22 mouse cellular contexts compared by ENCODE assay signal in the genomic region with DNA sequence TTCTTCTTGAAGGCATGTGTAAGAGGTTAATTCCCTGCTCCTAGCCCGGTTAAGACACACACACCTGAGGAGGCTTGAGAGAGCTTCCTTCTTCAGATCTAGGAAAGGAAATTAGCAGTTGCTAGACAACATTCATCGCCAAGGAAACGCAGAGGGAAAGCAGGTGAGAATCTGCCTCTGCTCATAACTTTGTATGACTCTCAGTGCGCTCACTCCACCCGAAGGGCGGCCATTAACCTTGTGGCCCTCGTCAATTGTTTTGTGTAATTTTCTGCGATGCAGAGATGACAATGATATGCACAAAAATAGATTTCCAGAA.
DNase-seq lines count a peak whose midpoint lies in the region; ATAC-seq and TF ChIP-seq lines count a peak whose summit lies in the region.
"Had no signal": no experiment of that assay in that cellular context is flagged by ENCODE, and none has a peak within 500 bp of the region (broad histone marks: within the 10 kb centered on the region; RNA-seq: fewer than 3 reads in every experiment).

No protein-coding gene starts in this region.

- no peak overlapping the region for H3K9ac ChIP-seq in CH12.LX (ENCODE audit: insufficient read depth, low read depth)
- peak overlapping the region; percentile 13; the same call in 1 of the 2 replicates for H3K9ac ChIP-seq in ES-E14 (ENCODE audit: insufficient read depth, low read depth, low read length, poor library complexity, severe bottlenecking)
- no peak overlapping the region for H3K9ac ChIP-seq in midbrain, embryonic 15.5 days
- H3K9ac ChIP-seq: limb, embryonic 13.5 days; liver, embryonic 13.5 days; neural tube, embryonic 12.5 days had no signal

- H3K4me1 ChIP-seq in CH12.LX (ENCODE audit: control insufficient read depth in 1 of 2, insufficient read depth in 2 of 2) (peaks cover 8 to 27% of the 10 kb centered on the region in 2 experiments), ES-E14 (ENCODE audit: control insufficient read depth in 2 of 2, insufficient read depth in 2 of 2, low read length in 2 of 2, poor library complexity in 1 of 2) (peaks cover 5 to 9% of the 10 kb centered on the region in 2 experiments; a peak in 3 of 4 replicates)
- H3K4me1 ChIP-seq in midbrain, embryonic 15.5 days = peaks cover 12% of the 10 kb centered on the region

- no peak for TF ChIP-seq EP300 in CH12.LX (IDR thresholded peaks at IDR 0.05; ENCODE audit: low read length)

- ATAC-seq in midbrain, embryonic 15.5 days (replicated peaks) = peak; percentile 3; the same call in 1 of the 2 replicates
- ATAC-seq: hindbrain, embryonic 16.5 days; intestine, postnatal 0 days had no signal

- H3K36me3 ChIP-seq in CH12.LX (replicated peaks in 1 of 2; ENCODE audit: control insufficient read depth in 1 of 2, insufficient read depth in 1 of 2, low read length in 1 of 2) (no peaks in the 10 kb centered on the region), ES-E14 (ENCODE audit: control insufficient read depth, insufficient read depth, low read length, poor library complexity, severe bottlenecking) (no peaks in the 10 kb centered on the region)
- H3K36me3 ChIP-seq in midbrain, embryonic 15.5 days (replicated peaks) = no peaks in the 10 kb centered on the region
- H3K36me3 ChIP-seq: heart, embryonic 10.5 days; limb, embryonic 13.5 days; liver, embryonic 13.5 days; neural tube, embryonic 12.5 days had no signal

- dilution Hi-C loops in CH12.LX (cut with MboI; ENCODE audit: extremely low pct_ligation_motif_present, extremely low pct_unique_long_range_greater_than_20kb, low sequenced_read_pairs) = no loop called here

- TF ChIP-seq RAD21 in CH12.LX (IDR thresholded peaks at IDR 0.05; ENCODE audit: low read depth, low read length) = no peak

- in situ Hi-C loops in CH12.LX (cut with MboI; ENCODE audit: low pct_ligation_motif_present, low pct_unique_long_range_greater_than_20kb, low sequenced_read_pairs) (no loop called here), ES-E14 (cut with MboI; ENCODE audit: low sequenced_read_pairs in 2 of 2, unreplicated experiment in 2 of 2) (no loop called here)

- WGBS in midbrain, embryonic 15.5 days = 69% methylated on average over 8 of the region's 8 CpGs

- no peak for TF ChIP-seq CTCF in CH12.LX (conservative IDR thresholded peaks at IDR 0.05 in 1 of 2, IDR thresholded peaks at IDR 0.05 in 1 of 2; ENCODE audit: low read depth in 2 of 2, low read length in 2 of 2)

- H3K79me2 ChIP-seq in CH12.LX (replicated peaks; ENCODE audit: control insufficient read depth, extremely low read depth, insufficient read depth, poor library complexity, severe bottlenecking) = no peaks in the 10 kb centered on the region

- H3K9me3 ChIP-seq in CH12.LX (replicated peaks; ENCODE audit: low read length) (no peaks in the 10 kb centered on the region), ES-E14 (ENCODE audit: control insufficient read depth, insufficient read depth, low read depth, low read length) (no peaks in the 10 kb centered on the region)
- H3K9me3 ChIP-seq in midbrain, embryonic 15.5 days = no peaks in the 10 kb centered on the region
- H3K9me3 ChIP-seq: heart, embryonic 10.5 days; limb, embryonic 13.5 days; liver, embryonic 13.5 days; neural tube, embryonic 12.5 days had no signal

- DNase-seq in heart, adult 11 months = peak; percentile 55
- DNase-seq in heart, postnatal 4 days = no peak
- DNase-seq in CH12.LX (ENCODE audit: extremely low read depth) = no peak
- no peak for DNase-seq in ES-E14 (ENCODE audit: low read depth, low spot score)
- no peak for DNase-seq in thymus, postnatal 14 days
- DNase-seq in heart, adult 9 months (ENCODE audit: low spot score in 2 of 2) = no peak
- DNase-seq: B cell, adult 2 months; cerebellum, adult 11-12 months; cerebellum, postnatal 10 days; gastrocnemius, postnatal 36 days; lung, adult 2 months; lung, postnatal 14 days; right cerebral cortex, adult 18-20 months; right cerebral cortex, postnatal 4 days; thymus, postnatal 25 days had no signal

- TF ChIP-seq POLR2A in CH12.LX (IDR thresholded peaks at IDR 0.05; ENCODE audit: low read depth, low read length) = no peak

- no peak overlapping the region for H3K27ac ChIP-seq in CH12.LX (ENCODE audit: insufficient read depth, low read depth)
- H3K27ac ChIP-seq in ES-E14 (ENCODE audit: insufficient read depth, low read depth, low read length, poor library complexity, severe bottlenecking) = no peak overlapping the region; the same call in 1 of the 2 replicates
- no peak overlapping the region for H3K27ac ChIP-seq in midbrain, embryonic 15.5 days
- H3K27ac ChIP-seq: heart, embryonic 10.5 days; limb, embryonic 13.5 days; liver, embryonic 13.5 days; neural tube, embryonic 12.5 days had no signal

- no peaks in the 10 kb centered on the region for H3K27me3 ChIP-seq in CH12.LX (replicated peaks)
- no peaks in the 10 kb centered on the region for H3K27me3 ChIP-seq in midbrain, embryonic 15.5 days (replicated peaks)
- H3K27me3 ChIP-seq: limb, embryonic 13.5 days; liver, embryonic 13.5 days; neural tube, embryonic 12.5 days had no signal

- H3K4me3 ChIP-seq in CH12.LX (replicated peaks in 1 of 3; ENCODE audit: low read depth in 2 of 3, low read length in 2 of 3, poor library complexity in 1 of 3) = no peak overlapping the region
- peak overlapping the region in 1 of 2 experiments; percentile 6; a peak in 2 of 4 replicates for H3K4me3 ChIP-seq in ES-E14 (ENCODE audit: insufficient read depth in 1 of 2, low read depth in 1 of 2, low read length in 2 of 2, poor library complexity in 1 of 2, severe bottlenecking in 1 of 2)
- no peak overlapping the region for H3K4me3 ChIP-seq in midbrain, embryonic 15.5 days
- H3K4me3 ChIP-seq: heart, embryonic 10.5 days; limb, embryonic 13.5 days; liver, embryonic 13.5 days; neural tube, embryonic 12.5 days had no signal

- peak overlapping the region; percentile 50; the same call in 1 of the 2 replicates for H3K4me2 ChIP-seq in CH12.LX (ENCODE audit: insufficient read depth, low read depth, poor library complexity, severe bottlenecking)
- H3K4me2 ChIP-seq in midbrain, embryonic 15.5 days = no peak overlapping the region
- H3K4me2 ChIP-seq: limb, embryonic 13.5 days; liver, embryonic 13.5 days; neural tube, embryonic 12.5 days had no signal

TF ChIP-seq in CH12.LX, 34 proteins besides CTCF, POLR2A, EP300 and RAD21:
- TF ChIP-seq BHLHE40 (IDR thresholded peaks at IDR 0.05; ENCODE audit: low read depth, low read length) (no peak), MAFK (IDR thresholded peaks at IDR 0.05; ENCODE audit: insufficient replicate concordance, low read length) (no peak), RCOR1 (conservative IDR thresholded peaks at IDR 0.05; ENCODE audit: low read depth, low read length) (no peak)

TF ChIP-seq in ES-E14, 5 proteins besides CTCF, POLR2A, EP300 and RAD21:
- TF ChIP-seq MAFK (IDR thresholded peaks at IDR 0.05; ENCODE audit: insufficient read depth, low read depth, low read length) (no peak), CHD2 (IDR thresholded peaks at IDR 0.05; ENCODE audit: low read depth, low read length) (no peak), ZC3H11A (IDR thresholded peaks at IDR 0.05; ENCODE audit: borderline replicate concordance, low read depth, low read length) (no peak), HCFC1 (IDR thresholded peaks at IDR 0.05; ENCODE audit: borderline replicate concordance, insufficient read depth, low read length) (no peak), ZNF384 (IDR thresholded peaks at IDR 0.05; ENCODE audit: low read depth, low read length) (no peak)
TF ChIP-seq in ES-E14: peak in this region for 0.
